Mouse (Mus musculus): ENCODE measurements around the gene Rnf114. TPM values are rescaled to one million over a fixed set of nuclear protein-coding genes. Genes with fewer than 3 reads are reported as not detected.

The Rnf114 gene
- polyA plus RNA-seq, 1 experiment from 2014 or later, result 150 TPM

GRCm38 (mm10) chr2:167529935-167530513, 37.6 kb downstream of the Rnf114 start:
- peak; percentile 27; the same call in 1 of the 2 replicates for ATAC-seq (ENCODE audit: low FRiP score)
- 21% methylated on average over 5 of the region's 5 CpGs for WGBS
- no peaks in the 10 kb centered on the region for H3K9me3 ChIP-seq (ENCODE audit: control insufficient read depth, low read length)
- H3K4me2 ChIP-seq, result no peak overlapping the region
- peaks cover 7% of the 10 kb centered on the region; the same call in 1 of the 2 replicates for H3K4me1 ChIP-seq (ENCODE audit: control insufficient read depth, insufficient read depth, low read length)
- DNase-seq (ENCODE audit: low spot score, missing footprints), result no peak
- H3K27ac ChIP-seq (ENCODE audit: low read depth, low read length), result no peak overlapping the region
- no peaks in the 10 kb centered on the region for H3K36me3 ChIP-seq (ENCODE audit: control insufficient read depth, insufficient read depth, low read length)
- H3K9ac ChIP-seq (ENCODE audit: low read length), result no peak overlapping the region
- no peaks in the 10 kb centered on the region; the same call in 1 of the 2 replicates for H3K27me3 ChIP-seq (ENCODE audit: control insufficient read depth, insufficient read depth, low read length)
- H3K4me3 ChIP-seq (ENCODE audit: low read depth, low read length), result no peak overlapping the region

GRCm38 (mm10) chr2:167530536-167530935, 38.1 kb downstream of the Rnf114 start:
- no peaks in the 10 kb centered on the region for H3K9me3 ChIP-seq (ENCODE audit: control insufficient read depth, low read length)
- DNase-seq (ENCODE audit: low spot score, missing footprints), result no peak
- H3K36me3 ChIP-seq (ENCODE audit: control insufficient read depth, insufficient read depth, low read length), result no peaks in the 10 kb centered on the region
- no peak overlapping the region for H3K27ac ChIP-seq (ENCODE audit: low read depth, low read length)
- ATAC-seq (ENCODE audit: low FRiP score), result no peak
- peaks cover 7% of the 10 kb centered on the region; the same call in 1 of the 2 replicates for H3K4me1 ChIP-seq (ENCODE audit: control insufficient read depth, insufficient read depth, low read length)
- no peak overlapping the region for H3K9ac ChIP-seq (ENCODE audit: low read length)
- WGBS, result 78% methylated on average over 4 of the region's 4 CpGs
- no peak overlapping the region for H3K4me2 ChIP-seq
- H3K4me3 ChIP-seq (ENCODE audit: low read depth, low read length), result no peak overlapping the region
- no peaks in the 10 kb centered on the region; the same call in 1 of the 2 replicates for H3K27me3 ChIP-seq (ENCODE audit: control insufficient read depth, insufficient read depth, low read length)

- Histone ChIP-seq H3K4me2 (no peak overlapping the region), H3K36me3 (ENCODE audit: control insufficient read depth, insufficient read depth, low read length) (no peaks in the 10 kb centered on the region), H3K9ac (ENCODE audit: low read length) (no peak overlapping the region), H3K9me3 (ENCODE audit: control insufficient read depth, low read length) (no peaks in the 10 kb centered on the region), H3K4me3 (ENCODE audit: low read depth, low read length) (no peak overlapping the region), H3K4me1 (ENCODE audit: control insufficient read depth, insufficient read depth, low read length) (peaks cover 9% of the 10 kb centered on the region; the same call in 1 of the 2 replicates), H3K27ac (ENCODE audit: low read depth, low read length) (no peak overlapping the region), H3K27me3 (ENCODE audit: control insufficient read depth, insufficient read depth, low read length) (peaks cover 8% of the 10 kb centered on the region)
- ATAC-seq (ENCODE audit: low FRiP score) (no peak), DNase-seq (ENCODE audit: low spot score, missing footprints) (peak; percentile 94)
- 22% methylated on average over 13 of the region's 13 CpGs for WGBS
Observed at GRCm38 (mm10) chr2:167532131-167532530, 39.7 kb downstream of the Rnf114 start.

- peaks cover 22% of the 10 kb centered on the region for H3K27me3 ChIP-seq (ENCODE audit: control insufficient read depth, insufficient read depth, low read length)
- H3K4me2 ChIP-seq, result no peak overlapping the region
- H3K9me3 ChIP-seq (ENCODE audit: control insufficient read depth, low read length), result no peaks in the 10 kb centered on the region
- H3K9ac ChIP-seq (ENCODE audit: low read length), result no peak overlapping the region
- H3K36me3 ChIP-seq (ENCODE audit: control insufficient read depth, insufficient read depth, low read length), result no peaks in the 10 kb centered on the region
- H3K4me1 ChIP-seq (ENCODE audit: control insufficient read depth, insufficient read depth, low read length), result peaks cover 20% of the 10 kb centered on the region
- ATAC-seq (ENCODE audit: low FRiP score) (no peak), DNase-seq (ENCODE audit: low spot score, missing footprints) (no peak)
- H3K4me3 ChIP-seq (ENCODE audit: low read depth, low read length), result no peak overlapping the region
- H3K27ac ChIP-seq (ENCODE audit: low read depth, low read length), result no peak overlapping the region
Observed at GRCm38 (mm10) chr2:167533880-167534279, 41.4 kb downstream of the Rnf114 start.

GRCm38 (mm10) chr2:167536320-167536945, 44.0 kb downstream of the Rnf114 start:
- 46% methylated on average over 10 of the region's 10 CpGs for WGBS
- Histone ChIP-seq H3K36me3 (ENCODE audit: control insufficient read depth, insufficient read depth, low read length) (no peaks in the 10 kb centered on the region), H3K27ac (ENCODE audit: low read depth, low read length) (no peak overlapping the region), H3K4me1 (ENCODE audit: control insufficient read depth, insufficient read depth, low read length) (peaks cover 24% of the 10 kb centered on the region), H3K9me3 (ENCODE audit: control insufficient read depth, low read length) (no peaks in the 10 kb centered on the region), H3K4me2 (no peak overlapping the region), H3K4me3 (ENCODE audit: low read depth, low read length) (no peak overlapping the region), H3K9ac (ENCODE audit: low read length) (no peak overlapping the region), H3K27me3 (ENCODE audit: control insufficient read depth, insufficient read depth, low read length) (peaks cover 42% of the 10 kb centered on the region)
- ATAC-seq (ENCODE audit: low FRiP score), result no peak
- no peak for DNase-seq (ENCODE audit: low spot score, missing footprints)

GRCm38 (mm10) chr2:167537476-167538297, 45.2 kb downstream of the Rnf114 start, which contains the start of gene Snai1:
Snai1 (plus strand) TSS chr2:167538195.
- peaks cover 46% of the 10 kb centered on the region for H3K27me3 ChIP-seq (ENCODE audit: control insufficient read depth, insufficient read depth, low read length)
- 1% methylated on average over 58 of the region's 58 CpGs for WGBS
- ATAC-seq (ENCODE audit: low FRiP score), result peak; percentile 96
- H3K9me3 ChIP-seq (ENCODE audit: control insufficient read depth, low read length), result no peaks in the 10 kb centered on the region
- peak within 1 kb of the TSS; percentile 38 for H3K4me3 ChIP-seq (ENCODE audit: low read depth, low read length)
- peak; percentile 99 for DNase-seq (ENCODE audit: low spot score, missing footprints)
- H3K4me1 ChIP-seq (ENCODE audit: control insufficient read depth, insufficient read depth, low read length), result peaks cover 24% of the 10 kb centered on the region
- no peak within 1 kb of the TSS for H3K27ac ChIP-seq (ENCODE audit: low read depth, low read length)
- no peaks in the 10 kb centered on the region for H3K36me3 ChIP-seq (ENCODE audit: control insufficient read depth, insufficient read depth, low read length)
- peak within 1 kb of the TSS; percentile 49 for H3K9ac ChIP-seq (ENCODE audit: low read length)
- peak within 1 kb of the TSS; percentile 57 for H3K4me2 ChIP-seq

GRCm38 (mm10) chr2:167538671-167539306, 46.3 kb downstream of the Rnf114 start:
- H3K9me3 ChIP-seq (ENCODE audit: control insufficient read depth, low read length), result no peaks in the 10 kb centered on the region
- peak overlapping the region; percentile 38 for H3K4me3 ChIP-seq (ENCODE audit: low read depth, low read length)
- H3K27ac ChIP-seq (ENCODE audit: low read depth, low read length), result no peak overlapping the region
- peaks cover 24% of the 10 kb centered on the region for H3K4me1 ChIP-seq (ENCODE audit: control insufficient read depth, insufficient read depth, low read length)
- WGBS, result 22% methylated on average over 30 of the region's 34 CpGs
- no peaks in the 10 kb centered on the region for H3K36me3 ChIP-seq (ENCODE audit: control insufficient read depth, insufficient read depth, low read length)
- peak overlapping the region; percentile 57 for H3K4me2 ChIP-seq
- peaks cover 46% of the 10 kb centered on the region for H3K27me3 ChIP-seq (ENCODE audit: control insufficient read depth, insufficient read depth, low read length)
- H3K9ac ChIP-seq (ENCODE audit: low read length), result peak overlapping the region; percentile 20; the same call in 1 of the 2 replicates
- DNase-seq (ENCODE audit: low spot score, missing footprints), result peak; percentile 90
- ATAC-seq (ENCODE audit: low FRiP score), result no peak

- DNase-seq (ENCODE audit: low spot score, missing footprints) (no peak), ATAC-seq (ENCODE audit: low FRiP score) (0 out of 2 replicates have a peak, but pooled peaks have one; percentile 7)
- 17% methylated on average over 14 of the region's 14 CpGs for WGBS
Observed at GRCm38 (mm10) chr2:167539536-167540476, 47.4 kb downstream of the Rnf114 start.

More at GRCm38 (mm10) chr2:167539536-167540476, 47.4 kb downstream of the Rnf114 start:
- Histone ChIP-seq H3K4me3 (ENCODE audit: low read depth, low read length) (peak overlapping the region; percentile 38), H3K27ac (ENCODE audit: low read depth, low read length) (no peak overlapping the region), H3K36me3 (ENCODE audit: control insufficient read depth, insufficient read depth, low read length) (no peaks in the 10 kb centered on the region), H3K9ac (ENCODE audit: low read length) (peak overlapping the region; percentile 31; the same call in 1 of the 2 replicates), H3K4me2 (peak overlapping the region; percentile 57; the same call in 1 of the 2 replicates), H3K27me3 (ENCODE audit: control insufficient read depth, insufficient read depth, low read length) (peaks cover 46% of the 10 kb centered on the region), H3K9me3 (ENCODE audit: control insufficient read depth, low read length) (no peaks in the 10 kb centered on the region), H3K4me1 (ENCODE audit: control insufficient read depth, insufficient read depth, low read length) (peaks cover 24% of the 10 kb centered on the region)

Data from midbrain, embryonic 11.5 days (tissue).